Mouse (Mus musculus): Measurements from ENCODE around the gene Ankrd49. TPM values are rescaled to one million over a fixed set of nuclear protein-coding genes. Genes with fewer than 3 reads are reported as not detected.
A peak's percentile ranks its signal among the peaks of the same experiment; 100 is the strongest.

Gene Ankrd49
- polyA plus RNA-seq, 1 experiment = 4.0 TPM

DNA sequence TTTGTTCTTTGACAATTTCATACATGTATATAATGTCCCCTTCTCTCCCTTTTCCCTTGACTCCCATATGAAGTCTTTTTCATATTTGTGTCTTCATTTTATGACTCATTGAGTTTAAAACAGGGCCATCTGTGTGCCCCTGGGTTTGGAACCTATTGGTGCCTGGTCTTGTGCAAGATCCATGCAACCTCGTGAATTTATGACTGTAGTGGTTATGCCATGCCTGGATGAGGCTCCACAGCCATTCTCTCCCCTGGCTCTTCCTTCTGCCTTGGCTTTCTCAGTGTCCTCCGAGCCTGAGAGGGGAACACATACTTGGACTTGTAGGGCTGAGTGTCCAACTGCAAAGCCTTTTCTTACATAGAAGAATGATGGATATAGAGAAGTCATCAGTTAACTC is 21.1 kb upstream of the Ankrd49 start:
- Histone ChIP-seq H3K4me1 (ENCODE audit: control insufficient read depth, insufficient read depth, low read length) (no peaks in the 10 kb centered on the region), H3K4me3 (ENCODE audit: insufficient read depth, low read depth, low read length) (no peak overlapping the region), H3K27me3 (replicated peaks; ENCODE audit: control insufficient read depth, insufficient read depth, low read length) (no peaks in the 10 kb centered on the region), H3K27ac (ENCODE audit: insufficient read depth, low read depth, low read length) (no peak overlapping the region), H3K36me3 (ENCODE audit: control insufficient read depth, insufficient read depth, low read length) (no peaks in the 10 kb centered on the region)
- no peak for DNase-seq
- WGBS = 93% methylated on average over 2 of the region's 2 CpGs
- TF ChIP-seq POLR2A (IDR thresholded peaks at IDR 0.05; ENCODE audit: low read depth, low read length) (no peak), CTCF (conservative IDR thresholded peaks at IDR 0.05; ENCODE audit: insufficient read depth, insufficient read length, low read depth, low read length) (no peak)

DNA sequence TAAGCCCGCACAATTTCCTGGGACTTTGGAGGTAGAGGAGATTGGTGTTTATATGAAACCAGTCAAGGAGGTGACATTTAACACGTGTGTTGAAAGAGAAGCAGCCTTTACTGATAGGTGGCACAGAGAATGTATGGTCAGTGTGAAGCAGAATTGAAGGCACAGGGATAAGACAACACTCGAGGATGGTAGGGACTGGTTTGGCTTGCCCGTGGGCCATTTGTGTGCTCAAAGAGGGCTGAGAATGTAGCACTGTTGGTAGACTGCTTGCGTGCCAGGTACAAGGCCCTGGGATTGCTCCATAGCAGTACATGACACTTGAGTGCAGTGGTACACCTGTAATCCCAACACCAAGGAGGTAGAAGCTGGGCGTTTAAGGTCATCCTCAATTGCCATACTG is 2.7 kb upstream of the Ankrd49 start:
- Histone ChIP-seq H3K27ac (ENCODE audit: insufficient read depth, low read depth, low read length) (no peak overlapping the region), H3K27me3 (replicated peaks; ENCODE audit: control insufficient read depth, insufficient read depth, low read length) (no peaks in the 10 kb centered on the region), H3K36me3 (ENCODE audit: control insufficient read depth, insufficient read depth, low read length) (0 out of 2 replicates have a peak, but pooled peaks cover 4% of the 10 kb centered on the region), H3K4me3 (ENCODE audit: insufficient read depth, low read depth, low read length) (no peak overlapping the region), H3K4me1 (ENCODE audit: control insufficient read depth, insufficient read depth, low read length) (no peaks in the 10 kb centered on the region)
- 89% methylated on average over 6 of the region's 6 CpGs for WGBS
- DNase-seq = no peak
- TF ChIP-seq POLR2A (IDR thresholded peaks at IDR 0.05; ENCODE audit: low read depth, low read length) (no peak), CTCF (conservative IDR thresholded peaks at IDR 0.05; ENCODE audit: insufficient read depth, insufficient read length, low read depth, low read length) (no peak)

DNA sequence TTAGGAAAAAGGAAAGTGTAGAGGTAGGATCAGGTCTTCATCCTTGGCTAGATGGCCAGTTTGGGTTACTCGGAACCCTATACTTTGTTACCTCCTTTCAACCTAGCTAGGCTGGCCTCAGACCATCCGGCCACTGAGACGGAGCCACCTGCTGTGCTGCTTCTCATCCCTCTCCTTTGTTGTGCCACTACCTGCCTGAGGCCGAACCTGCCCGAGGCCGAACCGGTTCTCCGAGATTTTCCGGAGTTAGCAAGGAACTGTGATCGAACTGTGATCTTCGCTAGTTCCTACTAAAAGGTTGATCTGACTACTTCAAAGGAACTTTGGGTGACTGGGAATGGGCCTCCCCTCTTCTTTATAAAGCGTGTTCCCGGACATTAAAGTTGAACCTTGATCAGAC is 6.3 kb downstream of the Ankrd49 start:
- H3K4me1 ChIP-seq (ENCODE audit: control insufficient read depth, insufficient read depth, low read length) = no peaks in the 10 kb centered on the region
- no peak overlapping the region for H3K4me3 ChIP-seq (ENCODE audit: insufficient read depth, low read depth, low read length)
- TF ChIP-seq CTCF (conservative IDR thresholded peaks at IDR 0.05; ENCODE audit: insufficient read depth, insufficient read length, low read depth, low read length) = no peak
- TF ChIP-seq POLR2A (IDR thresholded peaks at IDR 0.05; ENCODE audit: low read depth, low read length) = no peak
- no peak for DNase-seq
- no peak overlapping the region for H3K27ac ChIP-seq (ENCODE audit: insufficient read depth, low read depth, low read length)
- WGBS = 49% methylated on average over 13 of the region's 13 CpGs
- no peaks in the 10 kb centered on the region for H3K27me3 ChIP-seq (replicated peaks; ENCODE audit: control insufficient read depth, insufficient read depth, low read length)
- no peaks in the 10 kb centered on the region for H3K36me3 ChIP-seq (ENCODE audit: control insufficient read depth, insufficient read depth, low read length)

DNA sequence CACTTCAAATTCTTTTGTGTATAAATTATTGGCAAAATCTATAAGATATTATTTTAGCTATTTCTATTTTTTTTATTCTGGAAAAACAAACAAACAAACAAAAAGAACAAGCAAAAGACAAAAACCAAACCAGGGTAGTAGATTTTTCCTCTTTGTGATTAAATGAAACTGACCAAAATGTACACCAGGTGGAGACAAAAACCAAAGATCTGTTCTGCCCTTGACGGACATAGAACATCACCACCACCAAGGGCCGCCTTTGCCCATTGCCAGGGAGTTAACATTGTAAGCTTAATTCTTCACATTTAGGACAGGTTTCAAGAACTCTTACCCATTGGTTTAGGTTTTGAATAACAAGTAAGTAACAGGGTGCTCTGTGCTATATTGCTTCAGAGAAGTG is 10.8 kb downstream of the Ankrd49 start:
- TF ChIP-seq CTCF (conservative IDR thresholded peaks at IDR 0.05; ENCODE audit: insufficient read depth, insufficient read length, low read depth, low read length) = 0 out of 2 replicates have a peak, but pooled peaks have one; percentile 21
- no peak for TF ChIP-seq POLR2A (IDR thresholded peaks at IDR 0.05; ENCODE audit: low read depth, low read length)
- Histone ChIP-seq H3K27ac (ENCODE audit: insufficient read depth, low read depth, low read length) (no peak overlapping the region), H3K36me3 (ENCODE audit: control insufficient read depth, insufficient read depth, low read length) (no peaks in the 10 kb centered on the region), H3K27me3 (replicated peaks; ENCODE audit: control insufficient read depth, insufficient read depth, low read length) (peaks cover 2% of the 10 kb centered on the region; the same call in 1 of the 2 replicates), H3K4me3 (ENCODE audit: insufficient read depth, low read depth, low read length) (no peak overlapping the region), H3K4me1 (ENCODE audit: control insufficient read depth, insufficient read depth, low read length) (no peaks in the 10 kb centered on the region)
- DNase-seq = peak; percentile 12
- WGBS = 31% methylated on average over 2 of the region's 2 CpGs

DNA sequence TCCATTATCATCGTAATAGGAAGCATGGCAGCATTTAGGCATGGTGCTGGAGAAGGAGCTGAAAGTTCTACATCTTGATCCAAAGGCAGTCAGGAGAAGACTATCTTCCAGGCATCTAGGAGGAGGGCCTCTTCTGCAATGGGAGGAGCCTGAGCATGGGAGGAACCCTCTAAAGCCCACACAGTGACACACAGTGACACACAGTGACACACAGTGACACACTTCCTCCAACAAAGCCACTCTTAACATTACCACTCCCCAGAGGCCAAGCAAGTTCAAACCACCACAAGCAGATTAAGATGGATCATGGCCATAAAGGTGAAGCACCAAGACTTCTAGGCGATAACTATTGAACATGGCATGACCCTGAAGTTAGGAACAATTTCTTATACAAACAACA is 12.6 kb downstream of the Ankrd49 start:
- TF ChIP-seq POLR2A (IDR thresholded peaks at IDR 0.05; ENCODE audit: low read depth, low read length) = no peak
- TF ChIP-seq CTCF (conservative IDR thresholded peaks at IDR 0.05; ENCODE audit: insufficient read depth, insufficient read length, low read depth, low read length) = no peak
- Histone ChIP-seq H3K4me1 (ENCODE audit: control insufficient read depth, insufficient read depth, low read length) (no peaks in the 10 kb centered on the region), H3K36me3 (ENCODE audit: control insufficient read depth, insufficient read depth, low read length) (no peaks in the 10 kb centered on the region), H3K27ac (ENCODE audit: insufficient read depth, low read depth, low read length) (no peak overlapping the region), H3K4me3 (ENCODE audit: insufficient read depth, low read depth, low read length) (no peak overlapping the region), H3K27me3 (replicated peaks; ENCODE audit: control insufficient read depth, insufficient read depth, low read length) (peaks cover 2% of the 10 kb centered on the region; the same call in 1 of the 2 replicates)
- WGBS = 86% methylated on average over 2 of the region's 2 CpGs
- DNase-seq = no peak

DNA sequence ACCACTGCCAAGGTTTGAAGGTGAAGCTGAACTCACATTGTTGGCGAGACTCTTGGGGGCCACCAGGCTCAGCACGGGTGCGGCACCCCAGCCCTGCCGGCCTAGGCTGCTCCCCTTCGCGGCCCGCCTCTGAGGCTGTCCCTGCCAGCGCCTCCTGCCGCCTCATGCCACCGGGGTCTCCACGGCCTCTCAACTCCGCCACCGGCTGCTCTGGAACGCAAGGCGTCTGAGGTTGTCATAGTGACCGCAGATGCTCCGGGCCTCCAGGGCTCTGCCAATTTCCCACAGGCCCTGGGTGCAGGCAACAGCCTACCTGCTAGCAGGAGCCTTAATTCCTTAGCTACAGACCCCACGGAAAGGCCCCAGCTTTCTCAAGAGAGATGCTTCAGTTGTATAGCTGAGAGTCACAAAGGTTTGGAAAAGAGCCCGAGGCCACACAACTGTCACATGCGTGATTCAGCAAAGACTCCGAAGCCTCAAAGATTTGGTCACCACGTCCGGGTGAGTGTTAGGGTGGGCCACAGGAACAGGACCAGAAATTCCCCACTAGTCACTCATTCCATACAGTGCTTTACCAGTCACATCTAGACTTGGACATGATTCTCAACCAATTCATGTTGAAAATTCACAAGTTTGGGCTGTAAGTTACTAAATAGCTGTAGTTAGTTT is 13.7 kb downstream of the Ankrd49 start, which contains the start of gene 1700012B09Rik:
1700012B09Rik (minus strand) TSS at position 228 of the 669 bp plus-strand sequence.
- DNase-seq = no peak
- no peak within 1 kb of the TSS for H3K27ac ChIP-seq (ENCODE audit: insufficient read depth, low read depth, low read length)
- no peaks in the 10 kb centered on the region for H3K36me3 ChIP-seq (ENCODE audit: control insufficient read depth, insufficient read depth, low read length)
- TF ChIP-seq POLR2A (IDR thresholded peaks at IDR 0.05; ENCODE audit: low read depth, low read length) (no peak), CTCF (conservative IDR thresholded peaks at IDR 0.05; ENCODE audit: insufficient read depth, insufficient read length, low read depth, low read length) (no peak)
- peaks cover 2% of the 10 kb centered on the region; the same call in 1 of the 2 replicates for H3K27me3 ChIP-seq (replicated peaks; ENCODE audit: control insufficient read depth, insufficient read depth, low read length)
- H3K4me3 ChIP-seq (ENCODE audit: insufficient read depth, low read depth, low read length) = no peak within 1 kb of the TSS
- 25% methylated on average over 23 of the region's 23 CpGs for WGBS
- no peaks in the 10 kb centered on the region for H3K4me1 ChIP-seq (ENCODE audit: control insufficient read depth, insufficient read depth, low read length)

DNA sequence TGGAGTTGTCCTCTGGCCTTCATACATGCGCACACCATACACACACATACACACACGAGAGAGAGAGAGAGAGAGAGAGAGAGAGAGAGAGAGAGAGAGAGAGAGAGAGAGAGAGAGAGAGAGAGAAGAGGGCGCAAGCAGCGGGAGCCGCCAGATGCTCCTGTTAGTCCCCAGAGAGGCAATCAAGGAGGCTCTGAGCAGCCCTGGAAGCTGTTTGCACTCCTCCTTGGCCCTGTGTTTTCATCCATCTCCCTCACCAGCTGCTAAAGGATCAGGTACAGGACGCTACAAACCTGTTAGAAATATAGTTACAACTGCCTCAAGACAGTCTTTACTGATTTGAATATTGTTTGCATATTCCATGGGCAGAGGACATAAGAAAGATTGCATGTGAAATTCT is 14.8 kb downstream of the Ankrd49 start:
- Histone ChIP-seq H3K27me3 (replicated peaks; ENCODE audit: control insufficient read depth, insufficient read depth, low read length) (peaks cover 2% of the 10 kb centered on the region; the same call in 1 of the 2 replicates), H3K4me3 (ENCODE audit: insufficient read depth, low read depth, low read length) (no peak overlapping the region), H3K36me3 (ENCODE audit: control insufficient read depth, insufficient read depth, low read length) (no peaks in the 10 kb centered on the region), H3K27ac (ENCODE audit: insufficient read depth, low read depth, low read length) (no peak overlapping the region), H3K4me1 (ENCODE audit: control insufficient read depth, insufficient read depth, low read length) (no peaks in the 10 kb centered on the region)
- no peak for TF ChIP-seq CTCF (conservative IDR thresholded peaks at IDR 0.05; ENCODE audit: insufficient read depth, insufficient read length, low read depth, low read length)
- WGBS = 52% methylated on average over 6 of the region's 6 CpGs
- DNase-seq = no peak
